Mouse (Mus musculus) skeletal muscle tissue, postnatal 0 days (tissue): ENCODE measurements around the gene Gab3. TPM values are rescaled to one million over a fixed set of nuclear protein-coding genes. Genes with fewer than 3 reads are reported as not detected.

Experiments
- polyA plus RNA-seq: library from polyadenylated mRNA; unstranded; fragments of >200 nt; fragmentation: Nextera tagmentation; extraction: Ambion mirVana; gene quantifications from 2 replicates; pipeline ENCODE4 v1.2.1, GENCODE M21; 2015

The Gab3 gene
- polyA plus RNA-seq = 3.3 and 3.5 TPM in 2 replicates

GRCm38 (mm10) chrX:75084774-75085508 is at the start of gene Gab3:
TSS of gene Gab3 (minus strand) at chrX:75085458.

GRCm38 (mm10) chrX:75130467-75131160 is 45.4 kb upstream of the Gab3 start, which contains the start of gene Mpp1:
TSS of gene Mpp1 (minus strand) at chrX:75131016.

GRCm38 (mm10) chrX:75095369-75096162 is 10.3 kb upstream of the Gab3 start, which contains the start of gene Dkc1:
TSS of gene Dkc1 (plus strand) at chrX:75095854.

Other genes with a start within 250 kb of the Gab3 start
- gene Gm5936, start 248.3 kb downstream of the Gab3 start, polyA plus RNA-seq = not detected in 2 replicates
- 37.8 and 41.3 TPM in 2 replicates for gene Dkc1, start 10.4 kb upstream of the Gab3 start, polyA plus RNA-seq
- gene Mpp1, start 45.6 kb upstream of the Gab3 start, polyA plus RNA-seq = 23.5 and 29.2 TPM in 2 replicates
- not detected in 2 replicates for gene Smim9, start 78.3 kb upstream of the Gab3 start, polyA plus RNA-seq